Mouse (Mus musculus): ENCODE measurements at regions not wholly inside any gene's neighbourhood (a gene's known extent, or its start where the extent isn't known, plus 50 kb on each side); places are given as distances from the start of the nearest gene placed in this dataset.

DNA sequence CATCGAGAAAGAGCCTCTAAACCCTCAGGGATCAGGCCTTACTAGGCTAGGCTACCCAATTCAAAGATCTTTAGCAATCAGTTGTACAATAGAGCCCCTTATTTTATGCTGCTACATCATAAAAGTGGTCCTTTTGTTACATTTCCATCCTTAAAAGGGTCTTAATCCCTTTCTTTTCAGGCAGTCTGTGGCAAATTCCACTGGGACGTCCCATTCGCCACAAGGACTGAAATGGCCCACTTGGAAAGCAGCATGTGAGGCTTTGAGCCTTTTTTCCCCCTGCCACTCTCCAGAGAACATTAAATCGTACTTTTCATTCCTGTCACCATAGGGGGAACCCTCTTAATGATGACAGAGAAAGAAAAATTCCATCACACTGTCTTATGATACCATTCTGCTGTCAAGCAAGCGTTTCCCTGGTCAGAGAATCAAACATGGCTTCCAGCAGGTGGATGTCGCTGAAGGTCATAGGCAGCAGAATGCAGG, 1097.7 kb upstream of the Nr2f1 start:
- no peak overlapping the region for H3K27ac ChIP-seq (ENCODE audit: insufficient read depth, low read depth, low read length)
- H3K4me1 ChIP-seq (ENCODE audit: control insufficient read depth, insufficient read depth, low read length) = no peaks in the 10 kb centered on the region
- no peak for DNase-seq
- H3K4me3 ChIP-seq (ENCODE audit: insufficient read depth, low read depth, low read length) = no peak overlapping the region
- no peaks in the 10 kb centered on the region for H3K36me3 ChIP-seq (ENCODE audit: control insufficient read depth, insufficient read depth, low read length)
- no peaks in the 10 kb centered on the region for H3K27me3 ChIP-seq (replicated peaks; ENCODE audit: control insufficient read depth, insufficient read depth, low read length)
- 75% methylated on average over 6 of the region's 6 CpGs for WGBS
- no peak for TF ChIP-seq CTCF (conservative IDR thresholded peaks at IDR 0.05; ENCODE audit: insufficient read depth, insufficient read length, low read depth, low read length)
- no peak for TF ChIP-seq POLR2A (IDR thresholded peaks at IDR 0.05; ENCODE audit: low read depth, low read length)

DNA sequence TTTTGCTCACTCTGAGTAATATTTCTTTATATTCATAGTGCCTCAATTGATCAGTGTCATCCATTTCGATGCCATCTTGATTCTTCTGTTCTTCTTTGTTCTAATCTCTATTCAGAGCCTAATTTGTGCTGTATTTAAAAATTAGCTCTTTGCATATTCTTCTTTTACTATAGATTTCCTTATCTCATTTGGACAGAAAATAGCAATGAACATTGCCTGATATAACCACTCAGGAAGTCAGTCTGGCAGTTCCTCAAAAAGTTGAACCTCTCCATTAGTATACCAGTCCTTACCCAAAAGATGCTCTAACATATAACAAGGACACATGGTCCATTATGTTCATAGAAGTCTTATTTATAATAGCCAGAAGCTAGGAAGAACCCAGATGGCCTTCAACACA, 1088.5 kb upstream of the Nr2f1 start:
- Histone ChIP-seq H3K36me3 (ENCODE audit: control insufficient read depth, insufficient read depth, low read length) (no peaks in the 10 kb centered on the region), H3K27ac (ENCODE audit: insufficient read depth, low read depth, low read length) (no peak overlapping the region), H3K4me1 (ENCODE audit: control insufficient read depth, insufficient read depth, low read length) (no peaks in the 10 kb centered on the region), H3K4me3 (ENCODE audit: insufficient read depth, low read depth, low read length) (no peak overlapping the region), H3K27me3 (replicated peaks; ENCODE audit: control insufficient read depth, insufficient read depth, low read length) (no peaks in the 10 kb centered on the region)
- no peak for DNase-seq
- TF ChIP-seq CTCF (conservative IDR thresholded peaks at IDR 0.05; ENCODE audit: insufficient read depth, insufficient read length, low read depth, low read length) = no peak
- no peak for TF ChIP-seq POLR2A (IDR thresholded peaks at IDR 0.05; ENCODE audit: low read depth, low read length)
- WGBS = 98% methylated on average over 1 of the region's 1 CpGs

DNA sequence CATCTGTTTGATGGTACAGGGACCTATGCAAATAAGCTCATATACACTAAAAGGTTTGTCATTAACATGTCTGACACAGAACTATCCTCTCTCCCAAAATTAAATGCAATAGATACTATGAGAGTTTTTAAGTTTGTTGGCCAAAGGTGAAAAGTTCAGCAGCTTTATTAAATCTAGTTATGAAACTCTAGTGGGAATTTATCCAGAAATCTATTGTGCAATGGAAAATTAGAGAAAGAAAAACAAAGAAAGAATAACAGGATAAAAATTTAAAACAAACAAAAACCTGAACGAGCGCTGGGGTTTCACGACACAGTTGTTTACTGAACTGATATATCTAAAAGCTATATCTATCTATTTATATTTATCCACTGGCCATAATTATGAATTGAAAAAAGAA, 1086.6 kb upstream of the Nr2f1 start:
- no peaks in the 10 kb centered on the region for H3K36me3 ChIP-seq (ENCODE audit: control insufficient read depth, insufficient read depth, low read length)
- H3K4me3 ChIP-seq (ENCODE audit: insufficient read depth, low read depth, low read length) = no peak overlapping the region
- no peaks in the 10 kb centered on the region for H3K4me1 ChIP-seq (ENCODE audit: control insufficient read depth, insufficient read depth, low read length)
- DNase-seq = peak; percentile 4
- no peaks in the 10 kb centered on the region for H3K27me3 ChIP-seq (replicated peaks; ENCODE audit: control insufficient read depth, insufficient read depth, low read length)
- H3K27ac ChIP-seq (ENCODE audit: insufficient read depth, low read depth, low read length) = no peak overlapping the region
- TF ChIP-seq POLR2A (IDR thresholded peaks at IDR 0.05; ENCODE audit: low read depth, low read length) = no peak
- TF ChIP-seq CTCF (conservative IDR thresholded peaks at IDR 0.05; ENCODE audit: insufficient read depth, insufficient read length, low read depth, low read length) = no peak
- WGBS = 70% methylated on average over 3 of the region's 3 CpGs

DNA sequence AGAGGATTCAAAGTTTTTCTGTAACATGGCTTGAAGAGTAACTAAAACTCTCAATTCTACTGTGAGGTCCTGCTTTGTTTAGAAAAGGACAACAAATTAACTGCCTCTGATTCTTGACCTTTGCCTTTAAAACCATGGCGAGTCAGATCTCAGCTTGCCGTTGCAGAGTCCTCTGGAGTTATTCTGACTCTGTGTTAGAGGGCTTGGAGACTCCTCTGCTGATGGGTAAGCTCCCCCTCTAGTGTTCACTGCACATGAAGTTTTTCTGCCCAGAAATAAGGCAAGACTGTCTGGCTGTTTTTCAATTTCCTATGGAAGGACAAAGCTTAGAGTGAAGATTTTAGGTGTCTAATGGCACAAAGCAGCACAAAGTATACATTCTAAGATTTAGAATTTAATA, 1085.9 kb upstream of the Nr2f1 start:
- Histone ChIP-seq H3K4me3 (ENCODE audit: insufficient read depth, low read depth, low read length) (no peak overlapping the region), H3K27me3 (replicated peaks; ENCODE audit: control insufficient read depth, insufficient read depth, low read length) (no peaks in the 10 kb centered on the region), H3K4me1 (ENCODE audit: control insufficient read depth, insufficient read depth, low read length) (no peaks in the 10 kb centered on the region), H3K36me3 (ENCODE audit: control insufficient read depth, insufficient read depth, low read length) (no peaks in the 10 kb centered on the region), H3K27ac (ENCODE audit: insufficient read depth, low read depth, low read length) (no peak overlapping the region)
- 1% methylated on average over 2 of the region's 2 CpGs for WGBS
- DNase-seq = peak; percentile 35
- TF ChIP-seq POLR2A (IDR thresholded peaks at IDR 0.05; ENCODE audit: low read depth, low read length) (no peak), CTCF (conservative IDR thresholded peaks at IDR 0.05; ENCODE audit: insufficient read depth, insufficient read length, low read depth, low read length) (no peak)

GRCm38 (mm10) chr13:79277714-79278113, 1078.2 kb upstream of the Nr2f1 start:
- H3K4me1 ChIP-seq (ENCODE audit: control insufficient read depth, insufficient read depth, low read length) = no peaks in the 10 kb centered on the region
- no peak for TF ChIP-seq CTCF (conservative IDR thresholded peaks at IDR 0.05; ENCODE audit: insufficient read depth, insufficient read length, low read depth, low read length)
- TF ChIP-seq POLR2A (IDR thresholded peaks at IDR 0.05; ENCODE audit: low read depth, low read length) = no peak
- DNase-seq = no peak

DNA sequence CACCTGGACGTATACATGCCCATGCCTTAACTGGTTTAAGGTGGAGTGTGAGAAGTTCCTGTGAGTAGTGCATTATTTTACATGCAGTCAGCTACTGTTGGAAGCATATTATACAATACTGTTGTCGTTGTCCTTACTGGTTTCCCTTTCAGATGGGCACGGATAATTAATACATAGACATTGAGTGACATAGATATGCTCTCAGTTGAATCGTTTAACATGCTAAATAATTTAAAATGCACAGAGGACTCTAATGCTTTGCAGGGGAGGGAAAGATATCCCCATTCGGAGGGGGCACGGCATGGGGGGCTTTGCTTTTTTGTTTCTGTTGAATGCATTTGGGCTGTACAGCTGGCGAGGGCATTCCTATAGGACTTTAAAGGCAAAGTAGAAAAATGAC, 1077.8 kb upstream of the Nr2f1 start:
- no peak overlapping the region for H3K4me3 ChIP-seq (ENCODE audit: insufficient read depth, low read depth, low read length)
- no peaks in the 10 kb centered on the region for H3K36me3 ChIP-seq (ENCODE audit: control insufficient read depth, insufficient read depth, low read length)
- no peaks in the 10 kb centered on the region for H3K27me3 ChIP-seq (replicated peaks; ENCODE audit: control insufficient read depth, insufficient read depth, low read length)
- no peak overlapping the region for H3K27ac ChIP-seq (ENCODE audit: insufficient read depth, low read depth, low read length)
- no peaks in the 10 kb centered on the region for H3K4me1 ChIP-seq (ENCODE audit: control insufficient read depth, insufficient read depth, low read length)
- TF ChIP-seq CTCF (conservative IDR thresholded peaks at IDR 0.05; ENCODE audit: insufficient read depth, insufficient read length, low read depth, low read length) = no peak
- TF ChIP-seq POLR2A (IDR thresholded peaks at IDR 0.05; ENCODE audit: low read depth, low read length) = no peak
- no peak for DNase-seq
- 75% methylated on average over 7 of the region's 7 CpGs for WGBS

More at GRCm38 (mm10) chr13:79277714-79278113, 1078.2 kb upstream of the Nr2f1 start:
- Histone ChIP-seq H3K27ac (ENCODE audit: insufficient read depth, low read depth, low read length) (no peak overlapping the region), H3K36me3 (ENCODE audit: control insufficient read depth, insufficient read depth, low read length) (no peaks in the 10 kb centered on the region), H3K4me3 (ENCODE audit: insufficient read depth, low read depth, low read length) (no peak overlapping the region), H3K27me3 (replicated peaks; ENCODE audit: control insufficient read depth, insufficient read depth, low read length) (no peaks in the 10 kb centered on the region)
- WGBS = 63% methylated on average over 6 of the region's 6 CpGs

GRCm38 (mm10) chr13:79255362-79255761, 1055.8 kb upstream of the Nr2f1 start:
- H3K4me1 ChIP-seq (ENCODE audit: control insufficient read depth, insufficient read depth, low read length) = no peaks in the 10 kb centered on the region
- no peaks in the 10 kb centered on the region for H3K27me3 ChIP-seq (replicated peaks; ENCODE audit: control insufficient read depth, insufficient read depth, low read length)
- DNase-seq = no peak
- no peak overlapping the region for H3K27ac ChIP-seq (ENCODE audit: insufficient read depth, low read depth, low read length)
- 61% methylated on average over 5 of the region's 5 CpGs for WGBS
- no peak for TF ChIP-seq POLR2A (IDR thresholded peaks at IDR 0.05; ENCODE audit: low read depth, low read length)
- no peak for TF ChIP-seq CTCF (conservative IDR thresholded peaks at IDR 0.05; ENCODE audit: insufficient read depth, insufficient read length, low read depth, low read length)
- H3K4me3 ChIP-seq (ENCODE audit: insufficient read depth, low read depth, low read length) = no peak overlapping the region
- no peaks in the 10 kb centered on the region for H3K36me3 ChIP-seq (ENCODE audit: control insufficient read depth, insufficient read depth, low read length)
